Mouse (Mus musculus): ENCODE measurements around the gene Ucp3. TPM values are rescaled to one million over a fixed set of nuclear protein-coding genes. Genes with fewer than 3 reads are reported as not detected.

Gene Ucp3
- total and polyA plus RNA-seq, 3 experiments: 33.7 to 39.4 (median 39.0) TPM

DNA sequence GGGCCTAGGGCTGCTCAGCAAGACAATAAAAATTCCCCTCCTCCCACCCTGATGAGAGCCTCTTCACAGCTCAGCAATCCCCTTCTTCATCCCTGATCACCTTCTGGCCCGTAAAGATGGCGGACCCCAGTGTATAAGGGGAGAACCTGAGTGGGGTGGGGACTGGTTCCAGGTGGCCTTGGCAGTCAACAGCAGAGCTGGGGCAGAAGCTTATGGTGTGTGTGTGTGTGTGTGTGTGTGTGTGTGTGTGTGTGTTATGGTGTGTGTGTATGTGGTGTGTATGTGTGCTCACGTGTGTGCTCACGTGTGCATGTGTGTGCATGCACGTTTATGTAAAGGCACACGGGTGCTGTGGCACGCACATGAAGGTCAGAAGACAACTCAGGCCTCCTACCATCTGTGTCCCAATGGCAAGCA, 21.6 kb downstream of the Ucp3 start:
- intact Hi-C loops (cut with DNase I): no loop called here
- Histone ChIP-seq H3K27me3 (ENCODE audit: control insufficient read depth, insufficient read depth, low read length) (no peaks in the 10 kb centered on the region), H3K79me2 (replicated peaks; ENCODE audit: control insufficient read depth, insufficient read depth, low read length) (no peaks in the 10 kb centered on the region), H3K36me3 (ENCODE audit: control insufficient read depth, insufficient read depth, low read length) (0 out of 2 replicates have a peak, but pooled peaks cover 2% of the 10 kb centered on the region), H3K9ac (ENCODE audit: low read depth, low read length) (peak overlapping the region; percentile 75), H3K27ac (peak overlapping the region; percentile 85), H3K4me3 (peak overlapping the region; percentile 66), H3K4me1 (ENCODE audit: control insufficient read depth, insufficient read depth, low read length) (peaks cover 12% of the 10 kb centered on the region)
- DNase-seq: peak in 1 of 2 experiments; percentile 44
- WGBS: 71% methylated on average over 7 of the region's 7 CpGs
- TF ChIP-seq EP300 (IDR thresholded peaks at IDR 0.05; ENCODE audit: insufficient read depth, low read depth, low read length) (no peak), CTCF (IDR thresholded peaks at IDR 0.05) (no peak), POLR2A (IDR thresholded peaks at IDR 0.05; ENCODE audit: insufficient read depth, low read depth, low read length) (no peak)

DNA sequence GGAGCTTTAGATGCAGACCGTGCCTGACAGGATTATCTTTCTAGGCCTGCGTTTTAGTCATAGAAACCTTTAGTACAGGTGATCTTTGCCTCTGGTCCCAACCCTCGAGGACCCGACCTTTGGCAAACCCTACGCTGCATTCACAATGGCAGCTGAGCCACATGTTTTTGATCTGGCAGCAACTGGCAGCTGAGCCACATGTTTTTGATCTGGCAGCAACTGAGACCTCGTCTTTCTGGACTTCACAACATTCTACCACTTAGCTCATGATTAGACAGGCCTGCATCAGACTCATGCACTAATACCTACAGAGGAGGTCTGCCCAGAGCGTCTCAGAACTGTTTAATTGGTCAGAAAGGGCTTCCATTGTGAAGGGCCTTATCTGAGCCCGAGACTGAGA, 22.3 kb downstream of the Ucp3 start:
- DNase-seq: no peak
- peaks cover 12% of the 10 kb centered on the region for H3K4me1 ChIP-seq (ENCODE audit: control insufficient read depth, insufficient read depth, low read length)
- peak overlapping the region; percentile 78 for H3K27ac ChIP-seq
- TF ChIP-seq POLR2A (IDR thresholded peaks at IDR 0.05; ENCODE audit: insufficient read depth, low read depth, low read length) (no peak), EP300 (IDR thresholded peaks at IDR 0.05; ENCODE audit: insufficient read depth, low read depth, low read length) (no peak), CTCF (IDR thresholded peaks at IDR 0.05) (no peak)
- peak overlapping the region; percentile 34 for H3K4me3 ChIP-seq
- intact Hi-C loops (cut with DNase I): no loop called here
- H3K79me2 ChIP-seq (replicated peaks; ENCODE audit: control insufficient read depth, insufficient read depth, low read length): no peaks in the 10 kb centered on the region
- no peaks in the 10 kb centered on the region for H3K27me3 ChIP-seq (ENCODE audit: control insufficient read depth, insufficient read depth, low read length)
- 27% methylated on average over 8 of the region's 8 CpGs for WGBS
- peak overlapping the region; percentile 58 for H3K9ac ChIP-seq (ENCODE audit: low read depth, low read length)
- H3K36me3 ChIP-seq (ENCODE audit: control insufficient read depth, insufficient read depth, low read length): 0 out of 2 replicates have a peak, but pooled peaks cover 2% of the 10 kb centered on the region

DNA sequence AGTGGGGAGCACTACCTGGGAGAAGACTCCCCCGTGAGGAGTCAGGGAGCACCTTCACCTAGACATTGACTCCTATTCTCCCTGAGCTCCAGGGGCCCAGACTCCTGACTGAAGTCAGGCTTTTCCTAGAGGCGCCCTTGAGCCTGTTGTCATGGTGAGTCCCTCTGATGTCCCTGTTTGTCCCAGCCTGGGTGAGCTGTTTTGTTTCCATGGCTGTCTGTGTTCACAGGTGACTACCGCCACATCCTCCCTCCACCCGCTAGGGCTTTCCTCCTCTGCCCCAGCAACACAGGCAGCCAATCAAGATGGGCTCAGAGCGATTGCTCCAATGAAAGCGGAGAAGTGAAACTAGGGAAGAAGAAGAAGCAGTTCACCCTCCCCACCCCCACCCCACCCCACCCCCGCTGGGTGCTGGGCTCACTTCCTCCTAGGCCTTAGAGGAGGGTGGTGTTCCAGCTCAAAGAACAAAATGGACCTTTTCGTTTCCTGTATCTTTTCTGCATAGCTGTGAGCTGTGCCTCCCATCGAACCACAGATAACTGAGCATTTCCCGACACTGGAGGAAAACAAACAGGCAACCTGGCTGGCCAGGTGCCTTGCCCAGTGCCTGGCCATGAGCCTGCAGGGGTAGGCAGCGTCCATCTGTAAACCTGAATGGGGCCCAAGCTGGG, 22.9 kb downstream of the Ucp3 start:
- intact Hi-C loops (cut with DNase I): no loop called here
- WGBS: 11% methylated on average over 11 of the region's 11 CpGs
- H3K36me3 ChIP-seq (ENCODE audit: control insufficient read depth, insufficient read depth, low read length): 0 out of 2 replicates have a peak, but pooled peaks cover 2% of the 10 kb centered on the region
- peak overlapping the region; percentile 34 for H3K4me3 ChIP-seq
- H3K4me1 ChIP-seq (ENCODE audit: control insufficient read depth, insufficient read depth, low read length): peaks cover 12% of the 10 kb centered on the region
- no peaks in the 10 kb centered on the region for H3K79me2 ChIP-seq (replicated peaks; ENCODE audit: control insufficient read depth, insufficient read depth, low read length)
- DNase-seq: peak; percentile 77 to 89
- peak overlapping the region; percentile 58 for H3K9ac ChIP-seq (ENCODE audit: low read depth, low read length)
- TF ChIP-seq CTCF (IDR thresholded peaks at IDR 0.05) (peak; percentile 27; the same call in 1 of the 2 replicates), POLR2A (IDR thresholded peaks at IDR 0.05; ENCODE audit: insufficient read depth, low read depth, low read length) (peak; percentile 53), EP300 (IDR thresholded peaks at IDR 0.05; ENCODE audit: insufficient read depth, low read depth, low read length) (peak; percentile 81; the same call in 1 of the 2 replicates)
- H3K27me3 ChIP-seq (ENCODE audit: control insufficient read depth, insufficient read depth, low read length): no peaks in the 10 kb centered on the region
- peak overlapping the region; percentile 78 for H3K27ac ChIP-seq

DNA sequence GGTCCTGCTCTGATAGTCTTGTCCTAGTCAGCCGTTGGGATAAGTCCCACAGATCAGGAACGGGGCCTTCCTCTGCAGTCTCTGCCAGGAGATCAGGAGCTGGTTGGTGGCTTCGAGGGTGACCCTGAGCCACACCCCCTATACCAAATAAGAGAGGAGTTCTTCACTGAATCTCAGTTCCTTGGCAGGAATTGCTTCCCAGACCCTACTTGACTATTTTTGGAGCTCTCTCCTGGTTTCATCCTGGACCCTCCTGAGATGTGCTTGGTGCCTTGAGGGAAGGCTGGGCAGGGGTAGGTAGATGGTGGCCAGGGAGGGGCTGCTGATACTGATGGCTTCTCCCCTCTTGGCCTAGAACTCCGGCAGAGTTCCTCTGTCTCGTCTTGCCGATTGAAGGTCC, 23.6 kb downstream of the Ucp3 start:
- WGBS: 47% methylated on average over 6 of the region's 6 CpGs
- Histone ChIP-seq H3K36me3 (ENCODE audit: control insufficient read depth, insufficient read depth, low read length) (0 out of 2 replicates have a peak, but pooled peaks cover 2% of the 10 kb centered on the region), H3K79me2 (replicated peaks; ENCODE audit: control insufficient read depth, insufficient read depth, low read length) (no peaks in the 10 kb centered on the region), H3K27me3 (ENCODE audit: control insufficient read depth, insufficient read depth, low read length) (no peaks in the 10 kb centered on the region), H3K4me3 (no peak overlapping the region), H3K27ac (peak overlapping the region; percentile 78), H3K9ac (ENCODE audit: low read depth, low read length) (no peak overlapping the region), H3K4me1 (ENCODE audit: control insufficient read depth, insufficient read depth, low read length) (peaks cover 12% of the 10 kb centered on the region)
- no peak for DNase-seq
- TF ChIP-seq POLR2A (IDR thresholded peaks at IDR 0.05; ENCODE audit: insufficient read depth, low read depth, low read length): no peak
- TF ChIP-seq CTCF (IDR thresholded peaks at IDR 0.05): no peak
- TF ChIP-seq EP300 (IDR thresholded peaks at IDR 0.05; ENCODE audit: insufficient read depth, low read depth, low read length): no peak
- intact Hi-C loops (cut with DNase I): no loop called here

DNA sequence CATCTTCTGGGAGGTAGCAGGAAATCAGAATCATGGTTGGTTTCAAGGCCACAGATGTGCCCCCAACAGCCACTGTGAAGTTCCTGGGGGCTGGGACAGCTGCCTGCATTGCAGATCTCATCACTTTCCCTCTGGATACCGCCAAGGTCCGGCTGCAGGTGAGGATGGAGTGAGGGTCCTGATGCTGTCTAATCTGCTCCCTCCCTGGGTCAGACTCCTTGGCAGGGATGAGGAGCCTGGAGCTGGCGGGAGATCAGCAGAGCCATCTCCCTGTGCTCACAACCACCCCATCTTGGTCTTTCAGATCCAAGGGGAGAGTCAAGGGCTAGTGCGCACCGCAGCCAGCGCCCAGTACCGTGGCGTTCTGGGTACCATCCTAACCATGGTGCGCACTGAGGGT, 24.0 kb downstream of the Ucp3 start:
- intact Hi-C loops (cut with DNase I): no loop called here
- Histone ChIP-seq H3K36me3 (ENCODE audit: control insufficient read depth, insufficient read depth, low read length) (0 out of 2 replicates have a peak, but pooled peaks cover 2% of the 10 kb centered on the region), H3K4me1 (ENCODE audit: control insufficient read depth, insufficient read depth, low read length) (peaks cover 12% of the 10 kb centered on the region), H3K9ac (ENCODE audit: low read depth, low read length) (no peak overlapping the region), H3K4me3 (no peak overlapping the region), H3K27ac (peak overlapping the region; percentile 78; the same call in 1 of the 2 replicates), H3K27me3 (ENCODE audit: control insufficient read depth, insufficient read depth, low read length) (no peaks in the 10 kb centered on the region), H3K79me2 (replicated peaks; ENCODE audit: control insufficient read depth, insufficient read depth, low read length) (no peaks in the 10 kb centered on the region)
- 97% methylated on average over 9 of the region's 9 CpGs for WGBS
- DNase-seq: no peak
- TF ChIP-seq POLR2A (IDR thresholded peaks at IDR 0.05; ENCODE audit: insufficient read depth, low read depth, low read length) (no peak), EP300 (IDR thresholded peaks at IDR 0.05; ENCODE audit: insufficient read depth, low read depth, low read length) (no peak), CTCF (IDR thresholded peaks at IDR 0.05) (no peak)

DNA sequence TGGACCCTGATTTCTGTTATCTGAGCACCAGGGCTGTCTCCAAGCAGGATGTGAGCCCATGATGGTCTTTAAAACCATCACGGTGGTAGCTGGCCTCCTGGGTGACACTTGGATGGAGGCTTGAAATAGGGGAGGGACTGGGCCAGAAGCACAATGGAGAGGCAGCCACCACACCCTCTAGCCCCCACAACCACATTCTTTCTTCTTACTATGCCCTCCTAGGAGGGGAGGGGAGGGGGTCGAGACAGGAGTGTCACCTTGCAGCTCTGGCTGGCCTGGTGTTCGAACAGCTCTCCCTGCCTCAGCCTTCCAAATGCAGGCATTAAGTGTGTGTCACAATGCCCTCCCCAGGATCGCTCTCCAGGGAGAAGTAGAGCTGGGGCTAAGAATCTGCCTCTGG, 24.6 kb downstream of the Ucp3 start:
- Histone ChIP-seq H3K27ac (no peak overlapping the region), H3K9ac (ENCODE audit: low read depth, low read length) (no peak overlapping the region), H3K79me2 (replicated peaks; ENCODE audit: control insufficient read depth, insufficient read depth, low read length) (no peaks in the 10 kb centered on the region), H3K36me3 (ENCODE audit: control insufficient read depth, insufficient read depth, low read length) (0 out of 2 replicates have a peak, but pooled peaks cover 2% of the 10 kb centered on the region), H3K4me1 (ENCODE audit: control insufficient read depth, insufficient read depth, low read length) (peaks cover 12% of the 10 kb centered on the region), H3K27me3 (ENCODE audit: control insufficient read depth, insufficient read depth, low read length) (no peaks in the 10 kb centered on the region), H3K4me3 (no peak overlapping the region)
- 77% methylated on average over 4 of the region's 4 CpGs for WGBS
- no peak for DNase-seq
- no peak for TF ChIP-seq POLR2A (IDR thresholded peaks at IDR 0.05; ENCODE audit: insufficient read depth, low read depth, low read length)
- TF ChIP-seq CTCF (IDR thresholded peaks at IDR 0.05): no peak
- no peak for TF ChIP-seq EP300 (IDR thresholded peaks at IDR 0.05; ENCODE audit: insufficient read depth, low read depth, low read length)
- intact Hi-C loops (cut with DNase I): no loop called here
